Mouse (Mus musculus) limb, embryonic 11.5 days (tissue): ENCODE measurements at regions not wholly inside any gene's neighbourhood (a gene's known extent, or its start where the extent isn't known, plus 50 kb on each side); places are given as distances from the start of the nearest gene placed in this dataset.

Experiments used
- ATAC-seq: fragments of 200-750 bp; cut with Nextera tagmentation; 2 replicates; pipeline ENCODE4 v1.8.0; 2017; ENCODE audit warnings: low read depth; ENCODE audit not compliant: insufficient number of reproducible peaks, low FRiP score, low TSS enrichment
- DNase-seq: peaks from one replicate; pipeline ENCODE4 v3.0.0-alpha.2; 2015; ENCODE audit warnings: low spot score
- H3K27ac ChIP-seq: fragments of 300-500 bp; sonication (generic); replicated peaks from 2 replicates; pipeline ENCODE4 v1.5.1; 2014; ENCODE audit warnings: low read depth, mild to moderate bottlenecking, low read length
- H3K27me3 ChIP-seq: fragments of 300-500 bp; sonication (generic); 2 replicates; pipeline ENCODE4 v1.6.1; 2014; ENCODE audit warnings: mild to moderate bottlenecking, low read length, mixed read lengths; ENCODE audit not compliant: control insufficient read depth, insufficient read depth
- H3K36me3 ChIP-seq: fragments of 300-500 bp; sonication (generic); 2 replicates; pipeline ENCODE4 v1.6.1; 2014; ENCODE audit warnings: mild to moderate bottlenecking, low read length, moderate library complexity, mixed read lengths; ENCODE audit not compliant: control insufficient read depth, insufficient read depth
- H3K4me1 ChIP-seq: fragments of 300-500 bp; sonication (generic); 2 replicates; pipeline ENCODE4 v1.6.1; 2014; ENCODE audit warnings: low read length, mixed read lengths; ENCODE audit not compliant: control insufficient read depth, insufficient read depth
- H3K4me2 ChIP-seq: fragments of 300-500 bp; sonication (generic); 2 replicates; pipeline ENCODE4 v1.6.1; 2014; ENCODE audit warnings: low read depth, mild to moderate bottlenecking, moderate library complexity; ENCODE audit not compliant: severe bottlenecking
- H3K4me3 ChIP-seq: fragments of 300-500 bp; sonication (generic); 2 replicates; pipeline ENCODE4 v1.5.1; 2014; ENCODE audit warnings: low read depth, low read length
- H3K9ac ChIP-seq: fragments of 300-500 bp; sonication (generic); 2 replicates; pipeline ENCODE4 v1.6.1; 2014; ENCODE audit warnings: mild to moderate bottlenecking, low read length
- H3K9me3 ChIP-seq: fragments of 300-500 bp; sonication (generic); 2 replicates; pipeline ENCODE4 v1.6.1; 2016; ENCODE audit warnings: low read length; ENCODE audit not compliant: control insufficient read depth
- WGBS: fragments of 180-500 bp; shearing (Covaris S2); extraction: QIAGEN DNeasy Blood & Tissue Kit; methylation state at CpG from one replicate; pipeline ENCODE4 v1.1.7; 2014; 5-methylcytosine and 5-hydroxymethylcytosine counted together

- DNase-seq, result no peak
- Histone ChIP-seq H3K4me1 (no peaks in the 10 kb centered on the region), H3K27me3 (no peaks in the 10 kb centered on the region), H3K9ac (no peak overlapping the region), H3K36me3 (no peaks in the 10 kb centered on the region), H3K9me3 (no peaks in the 10 kb centered on the region), H3K4me2 (no peak overlapping the region), H3K4me3 (no peak overlapping the region), H3K27ac (no peak overlapping the region)
- ATAC-seq, result no peak
These were observed 56.2 kb downstream of the Gm379 start for GRCm38 (mm10) chrX:108608446-108608845.

GRCm38 (mm10) chrX:108599906-108600468, 64.7 kb downstream of the Gm379 start:
- no peaks in the 10 kb centered on the region for H3K27me3 ChIP-seq
- no peak overlapping the region for H3K4me2 ChIP-seq
- WGBS, result 78% methylated on average over 1 of the region's 1 CpGs
- ATAC-seq, result no peak
- no peaks in the 10 kb centered on the region for H3K36me3 ChIP-seq
- no peaks in the 10 kb centered on the region for H3K9me3 ChIP-seq
- H3K4me3 ChIP-seq, result no peak overlapping the region
- no peak overlapping the region for H3K27ac ChIP-seq
- H3K4me1 ChIP-seq, result no peaks in the 10 kb centered on the region
- DNase-seq, result no peak
- H3K9ac ChIP-seq, result no peak overlapping the region

- H3K4me3 ChIP-seq, result no peak overlapping the region
- H3K9me3 ChIP-seq, result no peaks in the 10 kb centered on the region
- no peaks in the 10 kb centered on the region for H3K36me3 ChIP-seq
- H3K27ac ChIP-seq, result no peak overlapping the region
- no peak overlapping the region for H3K9ac ChIP-seq
- no peaks in the 10 kb centered on the region for H3K4me1 ChIP-seq
- H3K4me2 ChIP-seq, result no peak overlapping the region
- WGBS, result 77% methylated on average over 3 of the region's 3 CpGs
- H3K27me3 ChIP-seq, result no peaks in the 10 kb centered on the region
- ATAC-seq, result no peak
- DNase-seq, result no peak
These were observed 102.7 kb downstream of the Gm379 start for GRCm38 (mm10) chrX:108561977-108562376.

DNA sequence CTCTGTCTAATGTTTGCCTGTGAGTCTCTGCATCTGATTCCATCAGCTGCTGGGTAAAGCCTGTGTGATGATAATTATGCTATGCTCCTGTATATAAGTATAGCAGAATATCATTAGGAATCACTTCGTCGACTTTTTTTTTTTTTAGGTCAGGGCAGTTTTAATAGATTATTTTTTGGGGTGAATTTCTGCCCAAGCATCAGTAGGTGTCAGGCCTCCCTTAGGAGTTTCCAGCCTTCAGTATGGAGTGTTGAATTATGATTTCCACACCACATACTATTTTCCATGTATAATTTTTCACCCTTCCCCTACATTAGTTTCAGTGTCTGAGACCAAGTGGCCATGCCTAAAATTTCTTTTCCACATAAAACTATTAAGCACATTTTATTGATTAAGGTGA, 121.5 kb downstream of the Gm379 start:
- ATAC-seq, result no peak
- no peaks in the 10 kb centered on the region for H3K27me3 ChIP-seq
- 94% methylated on average over 2 of the region's 2 CpGs for WGBS
- no peaks in the 10 kb centered on the region for H3K36me3 ChIP-seq
- H3K9ac ChIP-seq, result no peak overlapping the region
- H3K4me2 ChIP-seq, result no peak overlapping the region
- no peak for DNase-seq
- H3K4me3 ChIP-seq, result no peak overlapping the region
- no peaks in the 10 kb centered on the region for H3K4me1 ChIP-seq
- H3K9me3 ChIP-seq, result no peaks in the 10 kb centered on the region
- H3K27ac ChIP-seq, result no peak overlapping the region

GRCm38 (mm10) chrX:108541410-108541809, 123.3 kb downstream of the Gm379 start:
- Histone ChIP-seq H3K27me3 (no peaks in the 10 kb centered on the region), H3K4me1 (no peaks in the 10 kb centered on the region), H3K36me3 (no peaks in the 10 kb centered on the region), H3K9ac (no peak overlapping the region), H3K4me3 (no peak overlapping the region), H3K4me2 (no peak overlapping the region), H3K27ac (no peak overlapping the region), H3K9me3 (no peaks in the 10 kb centered on the region)
- DNase-seq, result no peak
- no peak for ATAC-seq
- WGBS, result 87% methylated on average over 2 of the region's 2 CpGs

GRCm38 (mm10) chrX:108536995-108537394, 127.7 kb downstream of the Gm379 start:
- Histone ChIP-seq H3K36me3 (no peaks in the 10 kb centered on the region), H3K27me3 (no peaks in the 10 kb centered on the region), H3K4me1 (no peaks in the 10 kb centered on the region), H3K27ac (no peak overlapping the region), H3K4me3 (no peak overlapping the region), H3K9me3 (no peaks in the 10 kb centered on the region), H3K4me2 (no peak overlapping the region), H3K9ac (no peak overlapping the region)
- DNase-seq, result peak; percentile 41
- no peak for ATAC-seq
- 12% methylated on average over 3 of the region's 3 CpGs for WGBS
